Mouse (Mus musculus) naive thymus-derived CD4-positive, alpha-beta T cell, adult 2 months (primary cell): ENCODE data around the gene Cnbp.
A peak's percentile ranks its signal among the peaks of the same experiment; 100 is the strongest.

Source experiments
- DNase-seq: peaks from one replicate; pipeline ENCODE4 v3.0.0-alpha.2; 2011; ENCODE audit warnings: low read depth

Gene Cnbp

DNA sequence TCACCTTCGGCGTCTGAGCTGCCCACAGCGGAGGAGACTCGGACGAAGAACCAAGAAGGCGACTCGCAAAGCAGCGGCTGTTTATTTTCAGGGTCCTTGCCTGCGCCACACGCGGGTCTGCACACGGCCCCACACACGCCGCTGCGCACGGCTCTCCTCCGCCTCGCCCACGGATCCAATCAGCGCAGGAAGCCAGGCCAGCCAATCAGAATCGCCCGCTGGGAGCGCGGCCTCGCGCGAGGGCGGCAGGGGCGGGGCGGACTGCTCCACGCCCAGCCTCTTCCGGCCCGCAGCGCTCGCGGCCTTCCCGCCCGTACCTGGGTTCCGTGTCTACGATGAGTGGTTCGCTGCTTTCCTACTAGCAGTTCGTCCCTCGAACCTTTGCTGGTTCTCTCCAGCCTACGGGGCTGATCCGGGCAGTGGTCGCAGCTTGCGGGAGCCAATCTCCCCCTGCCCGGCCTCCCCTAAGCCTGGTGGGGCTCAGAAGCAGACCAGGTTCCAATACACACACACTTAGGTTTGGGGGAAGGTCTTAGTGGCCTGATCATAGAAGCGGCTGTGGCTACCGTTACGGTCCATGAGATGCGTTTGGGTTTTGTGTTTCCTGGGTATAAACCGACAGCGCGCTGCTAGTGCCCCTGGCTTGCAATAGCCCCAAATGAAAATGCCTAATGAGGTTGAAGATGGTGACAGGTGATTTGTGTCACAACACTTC lies at the start of gene Cnbp:
Cnbp (minus strand) TSS at position 207 of the 715 bp plus-strand sequence.
- peak; percentile 99 for DNase-seq

DNA sequence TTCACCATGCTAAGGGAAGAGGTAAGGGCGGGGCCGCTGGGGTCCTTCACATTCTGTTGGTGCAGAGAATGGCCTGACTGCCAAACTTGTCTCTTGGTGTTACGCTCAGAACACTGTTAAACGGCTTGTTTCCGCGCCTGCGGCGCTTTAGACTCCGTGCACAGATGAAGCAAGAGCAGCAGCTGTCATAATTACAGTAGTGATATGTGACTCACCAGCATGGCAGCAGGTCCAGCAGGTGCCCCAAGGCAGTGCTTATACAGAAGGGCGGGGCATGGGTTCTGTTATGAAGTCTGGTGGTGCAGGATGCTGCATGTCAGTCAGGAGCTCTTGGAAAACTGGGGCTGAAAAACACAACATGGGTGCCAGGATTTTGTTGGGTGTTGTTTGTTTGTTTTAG lies 47.1 kb upstream of the Cnbp start:
- no peak for DNase-seq

DNA sequence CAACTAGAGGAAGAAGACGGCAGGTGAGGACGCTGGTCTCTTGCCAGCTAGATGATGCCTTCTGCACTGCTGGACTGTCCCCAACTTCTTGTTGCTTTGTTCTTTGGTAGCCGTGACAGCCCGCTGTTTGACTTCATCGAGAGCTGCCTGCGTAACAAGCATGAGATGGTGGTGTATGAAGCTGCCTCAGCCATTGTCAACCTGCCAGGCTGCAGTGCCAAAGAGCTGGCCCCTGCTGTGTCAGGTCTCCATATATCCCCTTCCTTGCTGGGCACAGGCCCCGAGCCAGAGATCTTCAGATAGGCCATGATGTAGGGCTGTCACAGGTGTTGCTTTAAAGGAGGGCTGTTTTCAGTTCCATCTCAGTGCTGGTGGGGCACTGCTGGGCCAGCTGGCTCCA lies 43.0 kb upstream of the Cnbp start:
- DNase-seq, result no peak

DNA sequence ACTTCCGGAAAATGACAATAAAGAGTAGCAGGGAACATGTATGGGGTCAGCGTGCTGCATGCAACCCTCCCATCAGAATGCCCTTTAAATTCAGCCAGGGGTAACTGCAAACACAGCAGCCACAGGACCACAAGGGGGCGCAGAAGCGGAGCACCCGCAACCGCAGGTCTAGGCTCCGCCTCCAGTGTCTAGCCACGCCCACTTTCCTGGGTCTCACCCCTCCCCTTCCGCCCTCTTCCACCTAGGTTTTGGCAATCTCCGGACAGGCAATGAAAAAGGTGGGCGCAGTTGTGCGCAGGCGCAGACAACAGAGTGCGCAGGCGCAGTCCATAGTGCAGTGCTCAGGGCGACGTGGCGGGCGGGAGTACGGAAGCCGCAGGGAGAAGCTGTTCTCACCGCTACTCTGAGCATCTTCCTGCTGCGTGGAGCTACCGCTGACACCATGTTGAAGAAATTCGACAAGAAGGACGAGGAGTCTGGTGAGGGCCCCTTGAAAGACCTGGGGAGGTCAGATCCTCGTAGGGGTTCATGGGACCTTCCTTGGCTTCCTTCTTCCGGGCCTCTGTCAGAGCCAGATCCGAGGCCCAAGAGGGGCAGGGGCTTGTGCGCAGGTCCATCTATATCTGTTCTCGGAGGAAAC lies 36.8 kb upstream of the Cnbp start, which contains the start of gene Copg1:
Copg1 (plus strand) TSS at position 221 of the 640 bp plus-strand sequence.
- peak; percentile 100 for DNase-seq

DNA sequence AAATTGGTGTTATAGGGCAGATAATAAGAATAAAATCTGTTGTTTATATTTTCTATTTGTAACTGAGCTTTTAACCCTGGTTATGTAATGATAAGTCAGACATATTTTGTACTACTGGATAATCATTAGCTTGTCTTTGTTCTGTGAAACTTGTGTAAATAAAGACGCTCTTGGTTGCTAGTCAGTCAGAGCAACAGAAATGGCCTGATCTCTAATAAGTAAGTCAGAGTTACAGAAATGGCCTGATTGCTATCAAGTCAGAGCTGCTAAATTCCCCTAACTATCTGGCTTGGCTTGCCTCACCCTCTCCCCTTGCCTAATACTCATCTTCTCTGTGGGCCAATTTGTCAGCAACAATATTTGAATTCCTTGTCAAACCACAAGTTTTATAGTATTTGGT lies 35.8 kb upstream of the Cnbp start:
- no peak for DNase-seq

DNA sequence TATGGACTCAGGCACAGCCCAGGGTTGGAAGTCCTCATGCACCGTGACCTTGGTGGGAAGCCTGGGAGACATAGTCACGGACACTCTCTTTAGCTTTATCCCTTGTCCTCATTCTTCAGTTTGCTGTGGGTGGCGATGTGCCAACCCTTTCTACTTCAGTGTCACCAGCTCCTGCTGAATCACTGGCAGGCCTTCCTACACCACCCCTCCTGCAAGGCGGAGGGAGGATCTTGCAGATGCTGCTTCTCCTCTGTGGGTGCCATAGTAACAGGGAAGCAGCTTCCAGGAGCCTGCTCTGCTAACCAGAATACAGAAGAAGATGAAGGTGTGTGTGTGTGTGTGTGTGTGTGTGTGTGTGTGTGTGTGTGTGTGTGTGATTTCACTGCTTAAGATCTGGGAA lies 31.9 kb upstream of the Cnbp start:
- no peak for DNase-seq

DNA sequence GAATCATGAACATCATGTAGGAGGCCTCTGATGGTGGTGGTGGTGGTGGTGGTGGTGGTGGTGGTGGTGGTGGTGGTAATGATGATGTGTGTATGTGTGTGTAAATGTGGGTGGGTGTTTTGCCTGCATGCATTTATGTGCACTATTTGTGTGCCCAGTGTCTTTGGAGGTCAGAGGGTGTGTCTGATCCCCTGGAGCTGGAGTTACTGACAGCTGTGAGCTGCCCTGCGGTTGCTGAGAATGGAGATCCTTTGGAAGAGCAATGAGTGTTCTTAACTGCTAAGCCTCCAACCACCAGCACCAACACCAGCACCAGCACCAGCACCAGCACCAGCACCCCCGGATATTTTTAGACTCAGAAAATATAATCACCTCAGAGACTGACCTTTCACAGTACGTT lies 31.3 kb upstream of the Cnbp start:
- DNase-seq, result no peak

DNA sequence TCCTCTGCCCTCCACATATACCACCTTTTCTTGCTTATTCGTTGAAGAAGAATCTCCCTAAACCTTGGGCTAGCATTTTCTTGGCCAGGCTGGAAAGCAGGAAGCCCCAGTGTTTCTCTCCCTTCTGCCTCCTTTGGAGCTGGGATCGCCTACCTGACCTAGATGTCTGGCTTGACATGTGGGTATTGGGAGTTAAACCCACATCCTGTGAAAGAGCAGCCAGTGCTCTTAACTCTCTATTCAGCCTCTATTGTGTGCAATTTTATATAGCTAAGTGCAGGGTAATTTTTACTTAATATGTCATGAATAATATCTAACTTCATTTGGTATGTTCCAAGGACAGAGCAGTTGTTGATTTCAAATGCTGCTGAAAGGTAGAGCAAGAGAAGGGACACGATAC lies 28.7 kb upstream of the Cnbp start:
- no peak for DNase-seq

DNA sequence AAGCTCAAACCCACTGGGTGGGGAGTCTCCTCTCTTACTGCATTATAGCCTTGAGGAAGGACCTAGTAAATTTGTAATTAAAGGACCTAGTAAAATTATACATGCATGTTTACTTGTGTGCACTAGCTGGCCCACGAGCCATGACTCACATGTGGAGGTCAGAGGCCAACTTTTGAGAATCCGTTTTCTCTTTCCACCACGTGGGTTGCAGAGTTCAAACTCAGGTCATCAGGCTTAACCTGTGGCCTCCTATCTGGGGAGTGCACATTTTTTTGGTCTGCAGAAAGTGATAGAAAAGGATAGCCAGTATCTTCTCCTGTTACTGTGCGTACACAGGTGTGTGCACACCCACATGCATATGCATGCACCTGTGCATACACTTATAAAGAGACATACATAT lies 28.1 kb upstream of the Cnbp start:
- DNase-seq, result no peak

DNA sequence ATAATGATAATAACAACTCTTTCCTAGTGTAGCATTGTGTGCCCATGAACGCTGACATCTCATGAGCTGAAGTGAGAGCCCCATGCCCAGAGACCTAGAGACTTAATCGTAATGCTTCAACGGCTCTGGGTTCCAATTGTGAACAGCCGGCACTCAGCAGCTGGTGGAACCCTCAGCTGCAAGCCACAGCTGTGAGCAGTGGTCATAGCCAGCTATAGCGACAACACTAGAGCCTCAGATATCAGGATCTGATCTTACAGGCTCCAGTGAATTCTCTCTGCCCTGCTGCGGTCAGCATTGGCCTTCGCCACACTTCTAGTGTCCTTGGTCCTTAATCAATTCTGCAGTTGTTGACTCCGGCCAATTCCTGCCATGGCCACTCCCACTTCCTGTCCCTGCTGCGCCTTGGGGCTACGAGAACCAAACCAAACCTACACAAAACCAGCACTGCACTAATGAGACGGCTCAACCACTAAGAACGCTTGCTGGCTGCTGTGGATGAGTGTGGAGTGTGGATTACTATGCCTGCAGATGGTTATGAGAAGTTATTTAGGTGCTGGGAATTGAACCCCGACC lies 25.2 kb upstream of the Cnbp start:
- no peak for DNase-seq

DNA sequence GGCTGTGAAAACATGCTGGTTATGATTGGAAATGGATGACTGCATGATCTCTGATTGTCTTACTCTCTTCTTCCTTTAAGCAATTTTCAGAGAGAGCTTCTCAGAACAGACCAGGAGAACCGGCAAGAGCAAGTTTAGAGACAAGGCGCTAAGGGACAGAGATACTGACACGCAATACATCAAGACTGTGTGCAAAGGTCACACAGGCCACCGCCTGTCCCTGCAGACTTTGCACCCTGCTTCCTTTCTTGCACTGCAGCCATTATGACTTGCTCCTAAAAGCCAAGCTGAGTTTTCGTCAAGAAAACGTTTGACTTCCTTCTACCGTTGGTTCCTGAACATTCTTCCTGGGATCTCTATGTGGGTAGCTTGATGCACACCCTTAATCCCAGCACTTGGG lies 24.7 kb upstream of the Cnbp start:
- no peak for DNase-seq

DNA sequence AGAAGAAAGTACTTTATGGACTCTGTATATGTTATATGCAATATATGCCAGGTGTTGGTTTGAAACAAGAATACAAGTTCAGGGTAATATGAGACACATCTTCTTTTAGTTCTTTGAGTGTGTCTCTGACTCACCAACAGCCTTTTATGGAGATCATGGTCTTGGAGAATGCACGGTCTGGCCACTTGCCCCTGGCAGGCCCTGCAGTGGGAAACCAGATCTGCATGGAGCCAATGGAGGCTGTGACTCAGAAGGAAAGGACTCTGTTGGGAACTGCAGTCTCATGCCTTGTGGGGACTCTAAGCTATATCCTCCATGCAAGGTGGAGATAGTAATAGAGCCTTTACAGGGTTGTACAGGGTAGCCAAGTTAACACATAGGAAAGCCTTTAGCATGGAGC lies 24.2 kb upstream of the Cnbp start:
- no peak for DNase-seq

DNA sequence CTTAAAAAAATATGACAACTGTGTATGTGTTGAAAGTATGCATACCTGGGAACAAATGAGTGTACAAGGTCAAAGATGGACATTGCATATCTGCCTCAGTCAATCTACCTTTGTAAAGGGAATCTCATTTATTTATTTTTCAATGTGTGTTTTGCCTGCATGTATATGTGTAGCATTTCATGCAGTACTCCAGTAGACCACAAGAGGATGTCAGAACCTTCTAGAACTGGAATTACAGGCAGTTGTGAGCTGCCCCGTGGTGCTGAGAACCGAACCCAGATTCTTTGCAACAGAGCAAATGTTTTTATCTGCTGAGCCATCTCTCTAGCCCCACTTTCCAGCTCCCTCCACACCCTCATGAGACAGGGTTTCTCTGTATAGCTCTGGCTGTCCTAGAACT lies 23.1 kb upstream of the Cnbp start:
- DNase-seq, result no peak

DNA sequence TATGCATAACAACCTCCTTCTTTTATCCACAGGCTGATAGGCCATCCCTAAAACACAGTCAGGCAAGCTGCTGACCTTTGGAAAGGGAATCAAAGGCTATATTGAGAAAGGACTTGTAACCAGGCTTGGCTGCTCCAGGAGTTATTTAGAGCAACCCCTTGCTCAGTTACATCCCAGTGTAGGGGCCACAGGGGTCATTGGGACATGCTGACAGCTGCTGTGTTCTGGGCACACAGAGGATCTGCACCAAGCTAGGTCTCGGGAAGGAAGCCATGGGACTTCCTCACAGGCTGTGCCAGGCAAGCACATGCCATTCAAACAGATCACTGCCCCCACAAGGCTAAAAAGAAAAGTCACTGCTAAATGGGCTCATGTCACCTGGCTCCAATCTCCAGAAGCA lies 22.2 kb upstream of the Cnbp start:
- no peak for DNase-seq

DNA sequence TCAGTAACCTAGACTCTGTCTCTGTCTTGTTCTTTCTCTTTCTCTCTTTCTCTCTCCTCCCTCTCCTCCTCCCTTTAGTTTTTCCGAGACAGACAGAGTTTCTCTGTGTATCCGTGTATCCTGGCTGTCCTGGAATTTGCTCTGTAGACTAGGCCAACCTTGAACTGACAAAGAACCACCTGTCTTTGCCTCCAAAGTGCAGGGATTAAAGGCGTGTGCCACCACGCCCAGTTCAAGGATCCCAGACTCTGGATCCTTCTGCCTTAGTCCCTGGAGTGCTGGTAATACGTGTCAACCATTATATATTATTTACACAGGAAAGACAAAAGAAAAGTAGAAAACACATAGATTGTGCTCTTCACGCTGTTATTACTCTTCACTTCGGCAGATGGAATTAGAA lies 20.3 kb upstream of the Cnbp start:
- no peak for DNase-seq

DNA sequence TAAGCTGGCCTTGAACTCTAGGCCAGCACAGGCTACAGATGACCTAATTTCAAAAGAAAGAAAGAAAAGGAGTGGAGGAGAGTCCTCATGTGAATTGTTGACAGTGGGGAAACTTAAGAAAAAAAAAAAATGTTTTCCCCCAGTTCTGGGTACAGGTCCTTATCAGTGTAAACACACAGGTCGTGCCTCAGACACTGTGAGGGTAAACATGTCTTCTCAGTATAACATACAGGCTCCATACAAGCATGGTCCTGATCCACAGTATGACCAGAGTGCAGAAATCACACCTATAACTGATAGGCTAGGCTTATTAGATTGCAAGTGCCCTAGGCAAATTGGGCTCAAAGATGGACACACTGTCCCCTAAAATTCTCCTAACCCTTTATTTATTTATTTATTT lies 19.5 kb upstream of the Cnbp start:
- DNase-seq, result no peak

DNA sequence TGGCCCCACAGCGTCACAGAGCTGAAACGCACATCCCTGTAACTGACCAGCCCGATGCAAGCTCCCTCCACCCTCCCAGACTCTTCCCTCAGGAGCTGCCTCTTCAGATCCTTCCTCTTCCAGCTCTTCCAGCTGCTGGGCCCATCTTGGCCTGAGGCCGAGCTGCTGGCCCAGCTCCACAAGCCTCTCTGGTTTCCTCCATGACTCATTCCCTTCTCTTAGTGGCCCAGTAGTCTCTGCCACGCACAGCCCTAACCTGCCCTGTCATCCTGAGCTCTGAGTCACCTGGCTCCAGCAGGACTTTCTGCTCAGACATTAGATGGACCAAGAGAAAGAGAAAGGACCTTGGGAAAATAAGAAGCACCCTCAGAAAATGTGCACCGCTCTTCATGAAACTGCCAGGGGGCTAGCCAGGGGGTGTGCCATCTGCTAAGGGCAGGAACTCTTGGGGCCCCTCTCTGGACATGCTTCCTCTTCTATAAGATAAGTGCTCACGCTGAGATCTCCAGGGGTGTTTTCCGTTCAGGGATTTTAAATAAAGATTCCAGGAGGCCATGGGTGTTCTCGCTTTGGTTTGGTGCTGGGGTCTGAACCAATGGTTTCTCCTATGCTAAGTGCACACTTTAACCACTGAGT lies 18.1 kb upstream of the Cnbp start:
- DNase-seq, result no peak

DNA sequence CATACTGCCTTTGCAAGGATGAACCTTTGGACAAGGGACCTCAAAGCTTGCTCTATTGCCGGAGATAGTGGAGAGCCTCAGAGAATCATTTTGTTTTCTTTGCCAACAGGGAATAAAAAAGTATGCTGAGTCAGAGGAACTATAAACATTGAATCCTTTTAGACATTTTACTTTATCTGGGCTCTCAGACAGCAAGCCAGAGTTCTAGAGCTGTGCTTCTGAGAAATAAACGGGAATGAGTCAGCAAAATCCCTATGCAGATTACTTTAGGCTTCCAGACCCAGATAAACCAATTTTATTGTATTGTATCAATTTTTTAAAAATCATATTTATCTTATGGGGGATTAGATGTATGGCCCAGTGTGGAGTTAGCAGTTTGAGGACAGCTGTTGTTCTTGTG lies 16.4 kb upstream of the Cnbp start:
- DNase-seq, result no peak

DNA sequence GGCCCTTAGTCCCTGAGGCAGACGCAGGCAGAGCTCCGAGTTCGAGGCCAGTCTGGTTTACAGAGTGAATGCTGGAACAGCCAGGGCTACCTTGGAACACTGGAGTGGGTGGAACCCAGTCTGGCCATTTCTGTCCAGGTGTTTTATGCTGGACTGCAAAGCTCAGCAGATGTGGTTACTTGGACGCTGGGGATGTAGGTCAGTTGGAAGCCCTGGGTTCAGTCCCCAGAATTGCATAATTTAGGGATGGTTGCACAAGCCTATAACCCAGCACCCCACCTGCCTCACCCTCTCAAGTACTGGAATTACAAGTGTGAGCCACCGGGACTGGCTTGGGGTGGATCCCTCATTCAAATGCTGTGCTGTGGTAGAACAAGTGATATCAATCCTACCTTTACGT lies 15.3 kb upstream of the Cnbp start:
- no peak for DNase-seq

DNA sequence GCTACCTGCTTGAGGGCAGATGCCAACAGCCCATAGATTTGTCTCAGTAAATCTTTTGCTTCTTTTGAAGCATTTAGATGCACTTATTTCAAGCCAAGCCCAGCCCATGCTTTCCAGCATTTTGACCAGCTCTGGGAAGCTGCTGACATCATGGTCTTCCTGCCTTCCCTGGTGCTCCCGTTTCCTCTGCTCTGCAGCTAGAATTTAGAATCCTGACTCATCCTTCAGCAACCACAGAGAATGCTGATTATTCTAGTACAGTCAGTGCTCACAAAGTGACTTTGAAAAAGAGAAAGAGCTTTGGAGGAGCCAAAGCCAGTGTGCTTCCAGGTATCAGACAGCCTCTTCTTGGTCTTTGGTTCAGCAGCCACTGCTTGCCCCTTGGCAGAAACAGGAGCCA lies 6.2 kb upstream of the Cnbp start:
- DNase-seq, result no peak

DNA sequence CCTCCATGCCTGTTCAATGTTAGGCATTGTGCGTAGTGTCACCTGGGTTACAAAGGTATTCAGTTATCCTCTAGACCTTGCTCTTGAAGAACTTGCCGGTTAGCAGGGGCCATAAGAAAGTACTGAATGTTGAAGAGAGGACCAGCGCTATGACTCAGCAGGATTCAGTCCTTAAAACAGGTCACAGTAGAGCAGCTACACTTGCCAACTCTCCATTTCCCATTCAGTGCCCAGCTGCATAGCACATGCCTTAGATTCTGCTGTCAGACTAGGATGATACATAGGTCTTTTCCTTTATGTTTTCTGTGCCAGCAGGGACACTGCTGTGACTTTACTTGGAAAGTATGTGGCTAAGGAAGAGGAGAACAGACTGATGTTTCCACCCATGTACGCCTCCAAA lies 2.5 kb upstream of the Cnbp start:
- DNase-seq, result no peak

DNA sequence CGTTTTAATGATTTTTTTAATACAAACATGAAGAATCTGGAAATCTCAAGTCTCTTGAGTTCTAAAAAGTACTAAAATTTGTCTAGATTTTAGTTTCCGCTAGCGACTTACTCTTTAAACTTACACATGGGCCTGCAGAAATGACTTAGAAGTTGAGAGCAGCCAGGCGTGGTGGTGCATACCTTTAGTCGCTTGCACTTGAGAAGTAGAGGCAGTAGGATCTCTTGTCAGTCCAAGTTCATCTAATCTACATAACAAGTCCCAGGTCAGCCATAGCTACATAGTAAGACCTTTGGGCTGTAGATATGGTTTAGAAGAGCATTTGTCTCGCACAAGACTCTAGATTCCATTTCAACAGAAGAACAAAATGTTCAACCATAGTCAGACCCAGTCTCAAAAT lies 965 bp upstream of the Cnbp start:
- DNase-seq, result peak; percentile 20
